Mouse (Mus musculus): ENCODE measurements around the gene Itpa.

The Itpa gene

DNA sequence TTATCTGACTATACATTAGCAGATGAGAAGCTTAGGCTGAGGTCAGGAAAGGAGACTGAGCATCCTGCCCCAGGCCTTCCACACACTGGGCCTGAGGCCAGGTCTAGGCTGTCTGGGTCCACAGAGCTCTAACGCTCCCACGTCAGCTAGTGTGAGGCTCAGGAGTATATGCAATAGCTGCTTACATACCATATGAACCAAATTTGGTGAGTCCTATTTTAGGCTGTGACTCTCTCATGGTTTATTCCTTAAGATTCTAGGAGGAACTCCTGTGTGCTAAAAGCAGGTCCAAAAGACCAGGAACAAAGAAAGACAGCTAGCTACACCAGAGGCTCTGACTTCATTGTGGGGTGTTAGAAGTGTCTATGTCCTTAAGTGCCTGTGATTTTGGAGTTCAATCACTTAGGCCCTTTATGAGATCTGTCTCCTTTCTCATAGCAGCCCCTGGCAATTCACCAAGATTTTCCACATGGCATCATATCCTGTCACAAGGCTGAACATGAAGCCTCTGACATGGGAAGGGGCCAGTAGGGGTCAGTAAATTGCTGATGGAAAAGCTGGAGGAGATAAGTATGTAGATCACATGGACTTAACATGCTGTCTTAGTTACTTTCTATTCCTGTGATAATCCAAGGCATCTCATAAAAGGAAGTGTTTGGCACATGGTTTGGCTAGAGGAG is 61.6 kb downstream of the Itpa start:
- no peak for DNase-seq (ENCODE audit: low spot score in 2 of 2)

DNA sequence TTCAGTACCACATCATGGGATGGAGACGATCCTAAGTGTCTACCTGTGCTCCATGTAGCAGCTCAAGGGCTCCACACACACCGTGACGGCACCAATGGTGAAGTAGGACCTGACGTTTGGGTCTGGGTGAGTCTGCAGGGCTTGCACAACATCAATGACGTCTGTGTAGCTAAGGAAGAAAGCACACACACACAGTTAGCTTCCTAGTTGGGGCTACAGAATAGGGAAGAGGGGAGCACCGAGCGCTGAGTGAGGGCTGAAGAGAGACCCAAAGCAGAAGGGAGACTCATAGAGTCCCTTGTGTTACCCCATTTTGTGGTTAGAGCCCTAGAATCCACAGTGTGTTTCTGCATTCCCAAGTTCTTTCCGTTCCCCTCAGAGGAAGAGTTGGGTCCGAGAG is 63.3 kb downstream of the Itpa start:
- no peak for DNase-seq (ENCODE audit: low spot score in 2 of 2)

Data from spleen, postnatal 14 days (tissue).